Mouse (Mus musculus): ENCODE measurements around the gene H2-T23. TPM values are rescaled to one million over a fixed set of nuclear protein-coding genes. Genes with fewer than 3 reads are reported as not detected.
A peak's percentile ranks its signal among the peaks of the same experiment; 100 is the strongest.

Gene H2-T23
- total and polyA plus RNA-seq, 3 experiments = 21.8 to 42.1 (median 38.8) TPM

DNA sequence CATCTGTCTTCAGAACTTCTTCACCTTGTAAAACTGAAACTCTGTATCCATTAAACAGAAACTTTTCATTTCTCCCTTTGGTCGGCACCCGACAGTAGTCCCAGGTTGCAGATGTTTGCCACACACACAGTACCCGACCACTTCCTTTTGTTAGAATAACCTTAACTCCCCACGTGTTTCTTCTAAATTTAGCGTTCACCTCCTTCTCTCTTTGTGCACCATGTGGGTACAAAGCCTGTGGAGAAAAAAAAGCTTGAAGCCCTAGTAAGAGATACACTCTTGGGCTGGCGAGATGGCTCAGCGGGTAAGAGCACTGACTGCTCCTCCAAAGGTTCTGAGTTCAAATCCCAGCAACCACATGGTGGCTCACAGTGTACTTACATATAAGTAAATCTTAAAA lies 33.3 kb downstream of the H2-T23 start:
- no peak overlapping the region for H3K4me2 ChIP-seq (ENCODE audit: insufficient read depth, low read depth, poor library complexity, severe bottlenecking)
- peaks cover 20% of the 10 kb centered on the region for H3K9me3 ChIP-seq (replicated peaks; ENCODE audit: low read length)
- H3K4me3 ChIP-seq (replicated peaks in 1 of 3; ENCODE audit: low read depth in 2 of 3, low read length in 2 of 3, poor library complexity in 1 of 3) = peak overlapping the region in 1 of 3 experiments; percentile 16
- peaks cover 11 to 21% of the 10 kb centered on the region in 2 experiments for H3K36me3 ChIP-seq (replicated peaks in 1 of 2; ENCODE audit: control insufficient read depth in 1 of 2, insufficient read depth in 1 of 2, low read length in 1 of 2)
- dilution Hi-C loops (cut with MboI; ENCODE audit: extremely low pct_ligation_motif_present, extremely low pct_unique_long_range_greater_than_20kb, low sequenced_read_pairs) (no loop called here), in situ Hi-C loops (cut with MboI; ENCODE audit: low pct_ligation_motif_present, low pct_unique_long_range_greater_than_20kb, low sequenced_read_pairs) (no loop called here)
- no peak overlapping the region for H3K9ac ChIP-seq (ENCODE audit: insufficient read depth, low read depth)
- peaks cover 57% of the 10 kb centered on the region for H3K79me2 ChIP-seq (replicated peaks; ENCODE audit: control insufficient read depth, extremely low read depth, insufficient read depth, poor library complexity, severe bottlenecking)
- H3K27ac ChIP-seq (ENCODE audit: insufficient read depth, low read depth) = peak overlapping the region; percentile 61; the same call in 1 of the 2 replicates
- peak; percentile 85 for DNase-seq (ENCODE audit: extremely low read depth)
- H3K27me3 ChIP-seq (replicated peaks) = no peaks in the 10 kb centered on the region
- TF ChIP-seq TCF12 (IDR thresholded peaks at IDR 0.05; ENCODE audit: low read depth, low read length) (peak; percentile 88), IRF4 (IDR thresholded peaks at IDR 0.05; ENCODE audit: low read depth, low read length) (peak; percentile 88), JUND (conservative IDR thresholded peaks at IDR 0.05; ENCODE audit: low read depth, low read length) (peak; percentile 57; the same call in 1 of the 2 replicates), KAT2A (IDR thresholded peaks at IDR 0.05; ENCODE audit: insufficient replicate concordance, low read length) (no peak), SIN3A (IDR thresholded peaks at IDR 0.05; ENCODE audit: low read length) (peak; percentile 82; the same call in 1 of the 2 replicates), POLR2A (IDR thresholded peaks at IDR 0.05; ENCODE audit: low read depth, low read length) (no peak), BHLHE40 (IDR thresholded peaks at IDR 0.05; ENCODE audit: low read depth, low read length) (peak; percentile 80), MAX (IDR thresholded peaks at IDR 0.05; ENCODE audit: low read length) (peak; percentile 70; the same call in 1 of the 2 replicates), ZNF384 (IDR thresholded peaks at IDR 0.05; ENCODE audit: low read depth, low read length) (peak; percentile 85), NRF1 (IDR thresholded peaks at IDR 0.05; ENCODE audit: low read depth, low read length) (no peak), TBP (conservative IDR thresholded peaks at IDR 0.05; ENCODE audit: low read depth, low read length) (peak; percentile 92), HCFC1 (IDR thresholded peaks at IDR 0.05; ENCODE audit: low read depth, low read length) (no peak), MXI1 (IDR thresholded peaks at IDR 0.05; ENCODE audit: low read depth, low read length) (peak; percentile 79; the same call in 1 of the 2 replicates), MYC (IDR thresholded peaks at IDR 0.05; ENCODE audit: low read depth, low read length) (peak; percentile 80; the same call in 1 of the 2 replicates), PAX5 (IDR thresholded peaks at IDR 0.05; ENCODE audit: low read length) (no peak), MEF2A (IDR thresholded peaks at IDR 0.05; ENCODE audit: borderline replicate concordance, low read depth, low read length) (peak; percentile 91), MAFK (IDR thresholded peaks at IDR 0.05; ENCODE audit: insufficient replicate concordance, low read length) (0 out of 2 replicates have a peak, but pooled peaks have one; percentile 45), ZKSCAN1 (IDR thresholded peaks at IDR 0.05; ENCODE audit: borderline replicate concordance, low read depth, low read length) (no peak), EP300 (IDR thresholded peaks at IDR 0.05; ENCODE audit: low read length) (peak; percentile 89), ETS1 (conservative IDR thresholded peaks at IDR 0.05; ENCODE audit: low read depth, low read length) (peak; percentile 92)
- peaks cover 7 to 35% of the 10 kb centered on the region in 2 experiments; a peak in 2 of 4 replicates for H3K4me1 ChIP-seq (ENCODE audit: control insufficient read depth in 1 of 2, insufficient read depth in 2 of 2)
